ENCODE assay signal across 8 mouse cellular contexts in the genomic region with DNA sequence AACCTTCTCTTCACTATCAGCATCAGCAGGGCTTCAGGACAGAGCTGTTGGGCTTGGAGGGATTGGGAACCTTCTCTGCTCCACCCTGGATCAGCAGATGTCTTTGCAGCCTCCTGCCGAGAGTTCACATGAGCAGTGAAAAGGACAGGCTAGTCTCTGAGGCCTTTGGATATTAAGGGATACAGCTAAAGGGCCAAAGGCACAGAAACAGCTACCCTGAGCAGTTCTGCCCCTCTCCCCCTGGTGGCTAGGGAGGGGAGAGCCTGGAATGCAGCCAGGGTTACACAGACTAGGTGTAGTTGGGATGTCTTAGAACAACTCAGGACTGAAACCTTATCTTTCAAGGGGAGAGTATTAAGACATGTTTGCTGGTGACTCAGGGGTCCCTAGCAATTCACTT. TPM values are rescaled to one million over a fixed set of nuclear protein-coding genes. Genes with fewer than 3 reads are reported as not detected.
DNase-seq lines count a peak whose midpoint lies in the region; ATAC-seq and TF ChIP-seq lines count a peak whose summit lies in the region.
"Had no signal": no experiment of that assay in that cellular context is flagged by ENCODE, and none has a peak within 500 bp of the region (broad histone marks: within the 10 kb centered on the region; RNA-seq: fewer than 3 reads in every experiment).

No protein-coding gene starts in this region.

- no peak for ATAC-seq in hindbrain, postnatal 0 days
- ATAC-seq in hindbrain, embryonic 12.5 days (ENCODE audit: low FRiP score), result no peak
- ATAC-seq in activated CD4-positive, CD25-positive, alpha-beta regulatory T cell, adult 4 months, result no peak

- TF ChIP-seq POLR2A in testis, adult 2 months (IDR thresholded peaks at IDR 0.05; ENCODE audit: control insufficient read depth, low read depth, low read length), result no peak
- TF ChIP-seq POLR2A in brain, embryonic 14.5 days (IDR thresholded peaks at IDR 0.05; ENCODE audit: borderline replicate concordance, extremely low read depth, insufficient read depth, insufficient read length, poor library complexity, severe bottlenecking), result no peak
- TF ChIP-seq POLR2A in small intestine, adult 2 months (IDR thresholded peaks at IDR 0.05; ENCODE audit: low read depth, low read length), result no peak

- no peak overlapping the region for H3K4me2 ChIP-seq in hindbrain, postnatal 0 days (ENCODE audit: low read depth, low read length)
- no peak overlapping the region for H3K4me2 ChIP-seq in hindbrain, embryonic 12.5 days (replicated peaks)
- H3K4me2 ChIP-seq: limb, embryonic 15.5 days had no signal

- peaks cover 11% of the 10 kb centered on the region for H3K4me1 ChIP-seq in hindbrain, postnatal 0 days (ENCODE audit: insufficient read depth, low read length)
- peaks cover 33% of the 10 kb centered on the region for H3K4me1 ChIP-seq in hindbrain, embryonic 12.5 days
- H3K4me1 ChIP-seq in testis, adult 2 months (ENCODE audit: control insufficient read depth, insufficient read depth, low read length), result peaks cover 13% of the 10 kb centered on the region
- peaks cover 3% of the 10 kb centered on the region; the same call in 1 of the 2 replicates for H3K4me1 ChIP-seq in small intestine, adult 2 months (ENCODE audit: control insufficient read depth, insufficient read depth, insufficient read length, low read length)

- H3K9me3 ChIP-seq in hindbrain, postnatal 0 days (ENCODE audit: low read length), result no peaks in the 10 kb centered on the region
- no peaks in the 10 kb centered on the region for H3K9me3 ChIP-seq in hindbrain, embryonic 12.5 days (replicated peaks)
- H3K9me3 ChIP-seq: limb, embryonic 15.5 days had no signal

- no peak overlapping the region for H3K9ac ChIP-seq in hindbrain, postnatal 0 days (replicated peaks; ENCODE audit: low read length)
- H3K9ac ChIP-seq in hindbrain, embryonic 12.5 days, result no peak overlapping the region
- H3K9ac ChIP-seq: limb, embryonic 15.5 days had no signal

- DNase-seq in hindbrain, postnatal 0 days (ENCODE audit: low spot score), result peak; percentile 42
- DNase-seq in testis, postnatal 14 days (ENCODE audit: low spot score), result no peak
- no peak for DNase-seq in brain, embryonic 14.5 days (ENCODE audit: low read depth)

- no peaks in the 10 kb centered on the region for H3K27me3 ChIP-seq in hindbrain, postnatal 0 days (ENCODE audit: insufficient read depth, low read length)
- H3K27me3 ChIP-seq in hindbrain, embryonic 12.5 days, result no peaks in the 10 kb centered on the region
- no peaks in the 10 kb centered on the region for H3K27me3 ChIP-seq in testis, adult 2 months (ENCODE audit: control insufficient read depth, insufficient read depth, low read length)
- no peaks in the 10 kb centered on the region; the same call in 1 of the 2 replicates for H3K27me3 ChIP-seq in small intestine, adult 2 months (ENCODE audit: control insufficient read depth, insufficient read depth, low read length)
- H3K27me3 ChIP-seq: limb, embryonic 15.5 days had no signal

- H3K4me3 ChIP-seq in hindbrain, postnatal 0 days (ENCODE audit: low read length), result no peak overlapping the region
- no peak overlapping the region for H3K4me3 ChIP-seq in hindbrain, embryonic 12.5 days
- H3K4me3 ChIP-seq in testis, adult 2 months (ENCODE audit: control insufficient read depth, low read depth, low read length), result no peak overlapping the region
- H3K4me3 ChIP-seq in small intestine, adult 2 months (ENCODE audit: low read depth, low read length), result no peak overlapping the region
- H3K4me3 ChIP-seq: limb, embryonic 15.5 days had no signal

- TF ChIP-seq CTCF in hindbrain, postnatal 0 days (IDR thresholded peaks at IDR 0.05; ENCODE audit: low read depth), result peak; percentile 69
- TF ChIP-seq CTCF in testis, adult 2 months (IDR thresholded peaks at IDR 0.05; ENCODE audit: control insufficient read depth, insufficient read depth, insufficient replicate concordance, low read depth, low read length), result peak; percentile 25; the same call in 1 of the 2 replicates
- TF ChIP-seq CTCF in brain, embryonic 14.5 days (IDR thresholded peaks at IDR 0.05; ENCODE audit: borderline replicate concordance, extremely low read depth, insufficient read depth, insufficient read length), result peak; percentile 63; the same call in 1 of the 2 replicates
- TF ChIP-seq CTCF in small intestine, adult 2 months (IDR thresholded peaks at IDR 0.05; ENCODE audit: extremely low read depth, insufficient read length, insufficient replicate concordance, low read depth, low read length), result peak; percentile 30; the same call in 1 of the 2 replicates

- WGBS in hindbrain, postnatal 0 days, result 48% methylated on average over 1 of the region's 1 CpGs
- WGBS in hindbrain, embryonic 12.5 days, result 58% methylated on average over 1 of the region's 1 CpGs
- WGBS in small intestine, adult 2 months, result 72% methylated on average over 1 of the region's 1 CpGs

- no peak overlapping the region for H3K27ac ChIP-seq in hindbrain, postnatal 0 days
- H3K27ac ChIP-seq in hindbrain, embryonic 12.5 days, result no peak overlapping the region
- no peak overlapping the region for H3K27ac ChIP-seq in testis, adult 2 months (ENCODE audit: control insufficient read depth, insufficient read depth, low read depth, low read length)
- H3K27ac ChIP-seq in small intestine, adult 2 months (ENCODE audit: insufficient read depth, low read depth, low read length), result no peak overlapping the region
- H3K27ac ChIP-seq: limb, embryonic 15.5 days had no signal

- peaks cover 15% of the 10 kb centered on the region for H3K36me3 ChIP-seq in hindbrain, postnatal 0 days (ENCODE audit: insufficient read depth, low read length)
- peaks cover 37% of the 10 kb centered on the region for H3K36me3 ChIP-seq in hindbrain, embryonic 12.5 days
- H3K36me3 ChIP-seq in testis, adult 2 months (ENCODE audit: control insufficient read depth, insufficient read depth, low read length), result peaks cover 3% of the 10 kb centered on the region
- H3K36me3 ChIP-seq in small intestine, adult 2 months (ENCODE audit: control insufficient read depth, insufficient read depth, low read length), result no peaks in the 10 kb centered on the region

RNA-seq across cellular contexts. Expression of a gene that starts 10.7 kb away (rescaled TPM):
- total RNA-seq in hindbrain, postnatal 0 days (2014; rRNA removed), result 0.58 and 0.86 TPM in 2 replicates
- polyA plus RNA-seq in hindbrain, postnatal 0 days (2015; fragmentation: Nextera tagmentation; extraction: Ambion mirVana), result 0.30 and 0.37 TPM in 2 replicates
- polyA plus RNA-seq in hindbrain, embryonic 12.5 days (2016; fragmentation: Nextera tagmentation; extraction: Ambion mirVana), result 0.36 and 0.51 TPM in 2 replicates
- 0.24 and 0.43 TPM in 2 replicates for polyA plus RNA-seq in testis, adult 2 months (2012; rRNA removed)
- 0.30 and 0.33 TPM in 2 replicates for polyA plus RNA-seq in brain, embryonic 14.5 days (2012; rRNA removed)
- polyA plus RNA-seq in small intestine, adult 2 months (2012; rRNA removed), result 0.06 and 0.11 TPM in 2 replicates
- not detected for polyA plus RNA-seq in activated CD4-positive, CD25-positive, alpha-beta regulatory T cell, adult 4 months (2017; shearing (Covaris generic))

RNA-seq across cellular contexts. Expression of a gene that starts 18.8 kb away (rescaled TPM):
- total RNA-seq in hindbrain, postnatal 0 days (2014; rRNA removed), result 20.6 and 25.8 TPM in 2 replicates
- 19.8 and 23.1 TPM in 2 replicates for polyA plus RNA-seq in hindbrain, postnatal 0 days (2015; fragmentation: Nextera tagmentation; extraction: Ambion mirVana)
- polyA plus RNA-seq in hindbrain, embryonic 12.5 days (2016; fragmentation: Nextera tagmentation; extraction: Ambion mirVana), result 20.5 and 23.8 TPM in 2 replicates
- 84.7 and 92.7 TPM in 2 replicates for polyA plus RNA-seq in testis, adult 2 months (2012; rRNA removed)
- polyA plus RNA-seq in brain, embryonic 14.5 days (2012; rRNA removed), result 20.3 and 37.5 TPM in 2 replicates
- polyA plus RNA-seq in small intestine, adult 2 months (2012; rRNA removed), result 6.1 and 7.5 TPM in 2 replicates
- polyA plus RNA-seq in activated CD4-positive, CD25-positive, alpha-beta regulatory T cell, adult 4 months (2017; shearing (Covaris generic)), result not detected

RNA-seq across cellular contexts. Expression of a gene that starts 45.5 kb away (rescaled TPM):
- total RNA-seq in hindbrain, postnatal 0 days (2014; rRNA removed), result 8.2 and 8.3 TPM in 2 replicates
- polyA plus RNA-seq in hindbrain, postnatal 0 days (2015; fragmentation: Nextera tagmentation; extraction: Ambion mirVana), result 4.9 and 5.0 TPM in 2 replicates
- polyA plus RNA-seq in hindbrain, embryonic 12.5 days (2016; fragmentation: Nextera tagmentation; extraction: Ambion mirVana), result 26.8 and 27.0 TPM in 2 replicates
- 1.1 and 1.4 TPM in 2 replicates for polyA plus RNA-seq in testis, adult 2 months (2012; rRNA removed)
- 7.6 and 11.1 TPM in 2 replicates for polyA plus RNA-seq in brain, embryonic 14.5 days (2012; rRNA removed)
- polyA plus RNA-seq in small intestine, adult 2 months (2012; rRNA removed), result 8.8 and 9.4 TPM in 2 replicates
- polyA plus RNA-seq in activated CD4-positive, CD25-positive, alpha-beta regulatory T cell, adult 4 months (2017; shearing (Covaris generic)), result 1 to 10 TPM; 1.3 to 2.2 TPM

RNA-seq across cellular contexts. Expression of a gene that starts 48.6 kb away (rescaled TPM):
- total RNA-seq in hindbrain, postnatal 0 days (2014; rRNA removed), result 149 and 155 TPM in 2 replicates
- 181 TPM in 2 replicates for polyA plus RNA-seq in hindbrain, postnatal 0 days (2015; fragmentation: Nextera tagmentation; extraction: Ambion mirVana)
- 235 and 247 TPM in 2 replicates for polyA plus RNA-seq in hindbrain, embryonic 12.5 days (2016; fragmentation: Nextera tagmentation; extraction: Ambion mirVana)
- 51.6 and 56.8 TPM in 2 replicates for polyA plus RNA-seq in testis, adult 2 months (2012; rRNA removed)
- polyA plus RNA-seq in brain, embryonic 14.5 days (2012; rRNA removed), result 165 and 192 TPM in 2 replicates
- 64.9 and 111 TPM in 2 replicates for polyA plus RNA-seq in small intestine, adult 2 months (2012; rRNA removed)
- polyA plus RNA-seq in activated CD4-positive, CD25-positive, alpha-beta regulatory T cell, adult 4 months (2017; shearing (Covaris generic)), result 100 to 1,000 TPM; 231 to 266 TPM
